Mouse (Mus musculus): ENCODE measurements around the gene Thap7. TPM values are rescaled to one million over a fixed set of nuclear protein-coding genes. Genes with fewer than 3 reads are reported as not detected.
"Not testable (repeated sequence)": the region's sequence is repeated elsewhere in the genome, so short reads cannot be mapped to it uniquely, and the experiment has no call there.

Thap7 gene
- 10 to 100 TPM; 38.1 to 40.8 TPM for total RNA-seq (2021)
- long read RNA-seq, experiment 1, partial matches to known transcripts, result 4 of 23 reads
- long read RNA-seq, experiment 1, other reads (novel, unspliced or antisense), result 6 of 23 reads
- long read RNA-seq, experiment 2, transcript Thap7-202 (4 exons, 734 nt), result minor isoform, 7 of 34 reads
- long read RNA-seq, experiment 2, transcript Thap7-201 (5 exons, 1,248 nt), result major isoform, 10 of 34 reads
- long read RNA-seq, experiment 2, partial matches to known transcripts, result 3 of 34 reads
- long read RNA-seq, experiment 2, other reads (novel, unspliced or antisense), result 6 of 34 reads

- peak; percentile 96 to 98 for DNase-seq (ENCODE audit: low spot score in 2 of 2)
Measured at GRCm38 (mm10) chr16:17530640-17531288, at the start of gene Thap7. Thap7 (minus strand) TSS chr16:17531136.

- no peak for DNase-seq (ENCODE audit: low spot score in 2 of 2)
Measured at GRCm38 (mm10) chr16:17576825-17577215, 45.9 kb upstream of the Thap7 start.

DNA sequence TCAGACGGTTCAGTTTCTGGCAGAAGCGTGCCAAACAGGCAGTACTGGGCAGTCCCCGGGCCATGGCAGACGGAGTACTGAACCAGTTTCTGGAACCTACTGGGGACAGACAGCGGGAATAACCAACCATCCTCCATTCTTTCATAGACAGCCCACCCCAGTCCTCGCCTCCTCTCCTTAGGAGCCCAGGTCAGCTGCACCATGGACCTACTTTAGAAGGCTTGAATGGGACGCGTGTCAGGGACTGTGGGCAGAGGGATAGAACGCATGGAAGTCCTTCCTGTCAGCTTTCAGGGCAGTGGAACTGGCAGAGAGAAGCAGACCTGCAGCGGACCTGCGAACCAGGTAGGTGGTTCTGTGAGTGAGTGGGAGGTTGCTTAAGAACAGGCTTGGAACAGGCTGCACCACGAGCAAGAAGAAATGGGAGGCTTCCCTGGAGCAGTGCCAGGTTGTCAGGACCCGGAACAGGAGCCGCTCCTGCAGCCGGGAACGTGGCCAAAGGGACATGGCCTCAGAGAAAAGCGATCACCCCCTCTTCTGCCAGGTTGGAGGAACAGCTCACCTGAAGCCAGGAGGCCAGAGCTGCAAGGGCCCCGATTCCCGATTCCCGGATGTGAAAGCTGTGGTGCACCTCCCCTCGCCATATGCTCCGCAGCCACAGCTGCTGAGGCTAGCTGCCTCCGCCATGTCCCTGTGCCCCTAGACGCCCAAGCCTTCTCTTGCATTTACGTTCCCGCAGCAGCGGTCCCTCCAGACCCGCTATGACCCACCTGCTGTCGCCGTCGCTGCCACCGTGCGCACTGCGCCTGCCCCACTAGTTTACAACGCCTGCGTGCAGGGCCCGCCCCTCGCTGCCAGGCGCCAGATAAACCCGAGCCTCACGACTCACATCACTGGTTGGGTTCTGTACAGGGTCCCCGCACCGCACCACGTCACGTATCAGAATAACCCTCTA lies 45.2 kb upstream of the Thap7 start:
- DNase-seq (ENCODE audit: low spot score in 2 of 2), result peak; percentile 74 to 75

DNA sequence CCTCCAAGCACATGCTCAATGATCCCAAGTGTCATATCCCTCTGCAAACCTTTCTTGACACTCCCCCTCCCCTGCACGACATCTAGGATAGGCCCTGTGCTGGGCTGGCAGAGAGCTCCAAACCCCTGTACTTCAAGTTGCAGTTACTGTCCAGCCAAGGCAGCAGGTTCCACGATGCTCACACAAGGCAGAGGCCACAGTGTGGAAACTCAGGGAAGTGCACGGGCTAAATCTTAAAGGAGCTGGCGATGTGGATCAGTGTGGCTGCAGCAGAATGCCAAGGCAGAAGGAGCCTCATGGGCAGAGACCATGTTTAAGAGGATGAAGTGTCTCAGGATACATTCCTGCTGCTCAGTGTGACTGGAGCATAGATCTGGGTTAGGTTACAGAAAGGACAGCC lies 35.2 kb upstream of the Thap7 start:
- DNase-seq (ENCODE audit: low spot score in 2 of 2), result no peak

- DNase-seq (ENCODE audit: low spot score in 2 of 2), result no peak
Measured at GRCm38 (mm10) chr16:17564771-17565170, 33.8 kb upstream of the Thap7 start.

DNA sequence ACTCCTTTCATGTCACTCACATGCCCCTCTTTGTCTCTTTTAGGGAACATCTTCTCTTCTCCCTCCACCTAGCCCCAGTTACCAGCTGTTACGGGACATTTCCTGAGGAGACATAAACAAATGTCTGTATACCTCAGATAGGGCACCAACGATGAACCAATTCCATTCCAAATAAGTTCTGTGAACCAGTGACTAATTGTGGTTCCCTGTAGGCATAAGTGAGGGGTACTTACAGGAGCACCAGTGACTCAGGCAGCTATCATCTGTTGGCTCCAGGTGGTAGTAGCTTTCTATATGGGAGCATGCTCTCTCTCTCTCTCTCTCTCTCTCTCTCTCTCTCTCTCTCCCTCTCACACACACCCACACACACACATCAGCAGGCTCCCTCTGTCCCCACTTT lies 33.3 kb upstream of the Thap7 start:
- DNase-seq (ENCODE audit: low spot score in 2 of 2), result no peak

GRCm38 (mm10) chr16:17563580-17563979 lies 32.6 kb upstream of the Thap7 start:
- DNase-seq (ENCODE audit: low spot score in 2 of 2), result no peak

- no peak for DNase-seq (ENCODE audit: low spot score in 2 of 2)
Measured at GRCm38 (mm10) chr16:17561751-17562208, 30.8 kb upstream of the Thap7 start, which contains the start of gene P2rx6. P2rx6 (plus strand) TSS chr16:17561885.

- peak; percentile 50 to 51 for DNase-seq (ENCODE audit: low spot score in 2 of 2)
Measured at GRCm38 (mm10) chr16:17561128-17561750, 30.3 kb upstream of the Thap7 start, which contains the start of gene Lrrc74b. Lrrc74b (minus strand) TSS chr16:17561247.

DNA sequence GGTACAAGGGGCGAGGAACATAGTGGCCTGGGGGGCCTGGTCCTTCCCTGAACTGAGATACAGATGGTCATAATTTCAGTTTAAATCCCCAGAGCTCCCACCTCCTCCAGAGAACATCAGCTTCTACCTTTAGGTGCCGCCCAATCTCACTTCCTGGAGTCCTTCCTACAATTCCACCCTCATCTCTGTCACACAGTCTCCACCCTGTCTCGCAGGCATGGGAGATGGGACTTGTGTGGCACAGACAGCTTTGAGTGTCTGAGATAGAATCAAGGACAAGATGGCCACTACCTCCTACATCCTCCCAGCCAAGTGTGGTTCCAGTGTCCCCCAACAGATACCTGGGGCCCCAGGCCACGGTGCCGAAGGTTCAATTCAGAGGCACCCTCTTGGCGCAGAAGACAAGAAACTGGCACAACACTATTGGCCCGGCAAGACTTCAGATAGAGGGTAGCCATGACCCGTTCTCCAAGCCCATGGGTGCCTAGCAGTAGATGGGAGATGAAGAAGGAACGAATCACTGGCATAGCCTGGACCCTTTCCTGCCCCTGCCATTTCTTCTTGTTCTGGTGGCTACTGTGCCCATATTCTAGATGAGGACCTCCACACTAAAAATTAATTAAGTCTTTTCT lies 28.6 kb upstream of the Thap7 start:
- no peak for DNase-seq (ENCODE audit: low spot score in 2 of 2)

DNA sequence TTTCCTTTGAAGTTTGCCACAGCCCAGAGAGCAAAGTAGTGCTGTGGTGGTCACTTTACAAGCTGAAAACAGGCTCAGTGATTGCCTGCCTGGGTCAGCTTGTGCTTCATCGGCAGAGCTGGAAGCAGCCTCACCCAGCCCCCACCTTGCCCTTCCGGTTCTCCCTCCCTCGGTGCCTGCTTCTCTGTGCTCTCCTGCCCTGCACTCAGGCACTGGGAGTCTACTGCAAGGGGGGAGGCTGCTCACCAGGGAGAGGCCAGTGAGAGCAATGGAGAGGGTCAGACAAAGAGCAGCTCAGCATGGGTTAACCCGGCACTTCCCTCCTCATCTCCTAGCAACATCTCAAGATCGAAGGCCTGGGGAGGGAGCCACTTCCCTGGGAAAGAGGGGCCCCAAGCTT lies 27.9 kb upstream of the Thap7 start:
- no peak for DNase-seq (ENCODE audit: low spot score in 2 of 2)

- peak; percentile 74 for DNase-seq (ENCODE audit: low spot score in 2 of 2)
Measured at GRCm38 (mm10) chr16:17557947-17558480, 27.1 kb upstream of the Thap7 start.

DNA sequence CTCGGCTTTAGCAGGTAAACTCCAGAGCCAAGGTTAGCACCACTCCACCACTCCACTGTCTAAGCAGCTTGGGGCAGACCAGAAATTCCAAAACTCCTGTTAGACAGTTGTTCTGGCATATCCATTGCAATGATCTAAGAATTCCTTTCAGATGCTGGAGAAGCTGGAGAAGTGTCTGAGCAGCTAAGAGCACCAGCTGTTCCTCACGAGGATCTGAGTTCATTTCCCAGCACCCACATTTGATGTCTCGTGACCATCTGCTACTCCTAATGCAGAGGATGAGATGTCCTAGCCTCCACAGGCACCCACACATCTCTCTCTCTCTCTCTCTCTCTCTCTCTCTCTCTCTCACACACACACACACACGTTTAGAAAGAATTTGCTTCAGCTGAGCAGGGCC lies 26.0 kb upstream of the Thap7 start:
- DNase-seq (ENCODE audit: low spot score in 2 of 2), result no peak

GRCm38 (mm10) chr16:17556180-17556579 lies 25.2 kb upstream of the Thap7 start:
- no peak for DNase-seq (ENCODE audit: low spot score in 2 of 2)

DNA sequence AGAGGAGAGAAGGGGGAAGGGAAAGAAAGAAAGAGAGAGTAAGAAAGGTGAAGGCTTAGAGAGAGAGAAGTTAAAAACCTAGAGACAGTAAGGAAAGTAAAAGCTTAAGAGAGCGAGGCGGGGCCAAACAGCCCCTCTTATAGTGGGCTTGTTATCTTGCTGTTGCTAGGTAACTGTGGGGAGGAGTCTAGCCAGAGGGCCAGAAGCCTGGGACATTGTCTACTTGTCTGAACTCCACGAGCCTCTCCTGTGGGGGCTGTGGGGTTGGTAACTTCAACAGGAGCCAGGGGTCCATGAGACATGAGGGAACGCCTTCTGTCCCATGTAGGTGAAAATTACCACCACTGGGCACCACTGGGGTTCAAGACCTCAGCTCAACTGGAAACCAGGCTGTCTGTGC lies 23.8 kb upstream of the Thap7 start:
- DNase-seq (ENCODE audit: low spot score in 2 of 2), result not testable (repeated sequence)

DNA sequence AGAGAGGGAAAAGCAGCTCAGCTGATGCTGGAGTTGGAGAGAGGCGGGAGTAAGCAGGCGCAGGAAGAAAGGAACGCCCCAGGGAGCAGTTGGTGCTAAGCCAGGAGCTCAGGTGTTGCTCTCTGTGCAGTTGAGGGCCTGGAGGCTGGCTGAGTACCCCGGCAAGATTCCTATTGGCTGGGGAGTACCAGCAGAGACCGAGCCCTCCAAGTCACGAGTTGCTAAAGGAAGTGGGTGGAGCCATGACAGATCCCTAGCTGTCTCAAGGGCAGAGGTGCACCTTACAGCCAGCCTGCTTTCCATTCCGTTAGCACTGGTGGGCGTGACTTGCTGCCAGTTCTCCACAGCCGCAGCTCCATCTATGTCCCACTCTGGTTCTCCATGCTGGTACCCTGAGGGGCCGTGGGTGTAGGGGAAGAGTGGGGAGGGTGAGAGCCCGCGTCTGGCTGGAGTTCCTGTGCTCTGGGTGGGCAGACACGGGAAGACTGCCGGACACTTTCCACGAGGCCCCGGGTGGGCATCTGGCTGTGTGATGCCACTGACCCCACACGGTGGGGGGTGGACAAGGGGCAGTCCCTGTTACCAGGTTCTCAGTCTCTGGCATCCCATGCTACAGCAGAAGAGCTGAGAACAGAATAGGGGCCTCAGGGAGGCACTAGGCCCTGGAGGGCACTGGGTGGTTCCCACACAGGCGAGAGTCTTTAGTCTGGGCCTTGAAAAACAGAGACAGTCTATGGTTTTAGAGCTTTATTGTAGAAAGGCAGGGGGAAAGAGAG lies 23.2 kb upstream of the Thap7 start:
- DNase-seq (ENCODE audit: low spot score in 2 of 2), result no peak

DNA sequence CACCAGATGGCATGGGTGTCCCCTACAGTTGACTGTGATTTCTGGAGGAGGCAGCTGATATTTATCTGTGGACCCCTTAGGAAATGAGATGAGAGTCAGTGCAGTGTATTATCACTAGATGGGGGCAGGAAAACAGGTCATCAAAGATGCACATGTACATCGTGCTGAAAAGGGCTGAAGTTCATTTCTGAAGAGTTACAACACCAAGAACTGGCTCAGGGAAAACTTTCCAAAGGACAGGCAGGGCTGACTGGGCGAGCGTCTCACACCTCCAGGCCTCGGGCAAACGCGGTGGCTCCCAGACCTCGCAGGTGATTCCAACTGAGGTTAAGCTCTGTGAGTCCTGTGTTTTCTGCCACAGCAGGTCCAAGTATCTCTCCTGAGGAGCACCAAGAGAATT lies 21.9 kb upstream of the Thap7 start:
- DNase-seq (ENCODE audit: low spot score in 2 of 2), result no peak

DNA sequence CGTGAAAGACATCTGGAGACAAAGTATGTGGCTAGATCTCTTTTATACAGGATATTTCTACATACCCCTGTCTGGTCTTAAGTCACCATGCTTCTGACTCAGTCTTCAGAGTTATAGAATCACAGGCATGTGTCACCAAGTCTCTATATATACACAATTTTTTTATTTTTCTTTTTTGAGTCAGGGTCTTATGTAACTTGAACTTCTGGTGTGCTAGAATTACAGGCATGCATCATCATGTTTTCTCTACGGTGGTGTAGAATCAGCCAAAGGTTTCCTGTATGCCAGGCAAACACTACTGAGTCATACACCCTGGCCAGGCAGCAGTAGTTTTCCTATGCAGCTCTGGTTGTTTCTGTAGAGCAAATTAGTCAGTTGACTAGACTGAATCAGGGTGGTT lies 11.7 kb upstream of the Thap7 start:
- no peak for DNase-seq (ENCODE audit: low spot score in 2 of 2)

- DNase-seq (ENCODE audit: low spot score in 2 of 2), result no peak
Measured at GRCm38 (mm10) chr16:17536584-17536983, 5.6 kb upstream of the Thap7 start.

Measured in layer of hippocampus, postnatal 14 days (tissue).